Mouse (Mus musculus): ENCODE measurements around the gene Ptprd. TPM values are rescaled to one million over a fixed set of nuclear protein-coding genes. Genes with fewer than 3 reads are reported as not detected.

The Ptprd gene
- total RNA-seq, 1 experiment: 1.3 TPM

GRCm38 (mm10) chr4:76305987-76306386 lies 1905.8 kb downstream of the Ptprd start:
- no peaks in the 10 kb centered on the region for H3K9me3 ChIP-seq (ENCODE audit: control insufficient read depth, insufficient read depth, low read depth, low read length)
- DNase-seq (ENCODE audit: low read depth, low spot score): no peak
- no peak for TF ChIP-seq ZNF384 (IDR thresholded peaks at IDR 0.05; ENCODE audit: low read depth, low read length)
- no peak for TF ChIP-seq HCFC1 (IDR thresholded peaks at IDR 0.05; ENCODE audit: borderline replicate concordance, insufficient read depth, low read length)
- TF ChIP-seq ZC3H11A (IDR thresholded peaks at IDR 0.05; ENCODE audit: borderline replicate concordance, low read depth, low read length): no peak
- no peak overlapping the region for H3K4me3 ChIP-seq (ENCODE audit: insufficient read depth in 1 of 2, low read depth in 1 of 2, low read length in 2 of 2, poor library complexity in 1 of 2, severe bottlenecking in 1 of 2)
- no peak overlapping the region for H3K9ac ChIP-seq (ENCODE audit: insufficient read depth, low read depth, low read length, poor library complexity, severe bottlenecking)
- H3K4me1 ChIP-seq (ENCODE audit: control insufficient read depth in 2 of 2, insufficient read depth in 2 of 2, low read length in 2 of 2, poor library complexity in 1 of 2): no peaks in the 10 kb centered on the region
- H3K36me3 ChIP-seq (ENCODE audit: control insufficient read depth, insufficient read depth, low read length, poor library complexity, severe bottlenecking): no peaks in the 10 kb centered on the region
- no peak overlapping the region for H3K27ac ChIP-seq (ENCODE audit: insufficient read depth, low read depth, low read length, poor library complexity, severe bottlenecking)
- in situ Hi-C loops (cut with MboI; ENCODE audit: low sequenced_read_pairs in 2 of 2, unreplicated experiment in 2 of 2): no loop called here

DNA sequence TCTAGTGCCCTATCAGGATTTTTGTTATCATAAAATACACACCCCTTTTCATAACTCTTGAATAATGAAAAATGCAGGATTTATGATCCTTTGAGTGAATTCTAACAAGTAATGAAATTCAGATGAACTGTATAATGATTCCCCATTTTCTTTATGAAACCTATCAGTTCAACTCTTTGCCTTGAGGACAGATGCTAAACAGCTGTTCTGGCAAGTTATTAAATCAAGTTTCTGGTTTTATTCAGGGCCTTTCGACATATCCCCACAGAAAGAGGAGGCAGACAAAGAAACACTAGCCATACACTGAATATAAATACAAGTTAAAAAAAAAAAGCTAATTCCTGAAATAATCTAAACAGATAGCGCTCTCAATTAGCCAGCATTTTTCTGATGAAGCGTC lies 1914.4 kb downstream of the Ptprd start:
- H3K27ac ChIP-seq (ENCODE audit: insufficient read depth, low read depth, low read length, poor library complexity, severe bottlenecking): no peak overlapping the region
- H3K4me1 ChIP-seq (ENCODE audit: control insufficient read depth in 2 of 2, insufficient read depth in 2 of 2, low read length in 2 of 2, poor library complexity in 1 of 2): no peaks in the 10 kb centered on the region
- no peaks in the 10 kb centered on the region for H3K36me3 ChIP-seq (ENCODE audit: control insufficient read depth, insufficient read depth, low read length, poor library complexity, severe bottlenecking)
- TF ChIP-seq HCFC1 (IDR thresholded peaks at IDR 0.05; ENCODE audit: borderline replicate concordance, insufficient read depth, low read length): no peak
- no peak for TF ChIP-seq ZNF384 (IDR thresholded peaks at IDR 0.05; ENCODE audit: low read depth, low read length)
- TF ChIP-seq ZC3H11A (IDR thresholded peaks at IDR 0.05; ENCODE audit: borderline replicate concordance, low read depth, low read length): no peak
- no peaks in the 10 kb centered on the region for H3K9me3 ChIP-seq (ENCODE audit: control insufficient read depth, insufficient read depth, low read depth, low read length)
- no peak for DNase-seq (ENCODE audit: low read depth, low spot score)
- in situ Hi-C loops (cut with MboI; ENCODE audit: low sequenced_read_pairs in 2 of 2, unreplicated experiment in 2 of 2): no loop called here
- no peak overlapping the region for H3K4me3 ChIP-seq (ENCODE audit: insufficient read depth in 1 of 2, low read depth in 1 of 2, low read length in 2 of 2, poor library complexity in 1 of 2, severe bottlenecking in 1 of 2)
- no peak overlapping the region for H3K9ac ChIP-seq (ENCODE audit: insufficient read depth, low read depth, low read length, poor library complexity, severe bottlenecking)

DNA sequence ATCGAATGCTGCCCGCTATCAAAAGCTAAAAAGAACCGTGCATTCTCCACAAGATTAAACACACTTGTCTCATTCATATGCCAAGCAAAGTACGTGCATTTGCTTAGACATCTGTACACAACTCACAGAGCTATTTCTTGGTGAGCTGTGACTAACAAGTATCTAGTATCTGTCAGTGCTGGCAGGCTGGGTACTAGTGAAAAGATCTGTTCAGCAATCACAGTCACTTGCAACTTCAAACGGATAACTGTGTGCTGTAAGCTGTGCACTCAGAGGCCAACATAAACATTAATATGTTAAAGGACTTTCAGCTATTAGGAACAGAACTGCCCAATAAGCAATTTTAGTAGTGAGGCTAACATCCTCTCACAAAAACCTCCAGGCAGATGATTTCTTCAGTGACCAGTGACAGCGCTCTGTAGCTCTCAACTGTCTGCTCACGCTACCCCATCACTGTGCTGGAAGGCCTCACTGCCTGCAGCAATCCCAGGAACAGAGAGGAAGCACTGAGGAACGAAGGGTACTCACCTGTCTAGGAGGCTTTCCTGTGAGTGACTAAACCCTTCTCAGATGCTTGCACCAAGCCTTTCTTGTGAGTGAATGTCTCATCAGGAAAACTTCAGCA lies 1918.9 kb downstream of the Ptprd start:
- in situ Hi-C loops (cut with MboI; ENCODE audit: low sequenced_read_pairs in 2 of 2, unreplicated experiment in 2 of 2): no loop called here
- DNase-seq (ENCODE audit: low read depth, low spot score): no peak
- H3K4me1 ChIP-seq (ENCODE audit: control insufficient read depth in 2 of 2, insufficient read depth in 2 of 2, low read length in 2 of 2, poor library complexity in 1 of 2): no peaks in the 10 kb centered on the region
- no peaks in the 10 kb centered on the region for H3K9me3 ChIP-seq (ENCODE audit: control insufficient read depth, insufficient read depth, low read depth, low read length)
- H3K9ac ChIP-seq (ENCODE audit: insufficient read depth, low read depth, low read length, poor library complexity, severe bottlenecking): no peak overlapping the region
- no peaks in the 10 kb centered on the region for H3K36me3 ChIP-seq (ENCODE audit: control insufficient read depth, insufficient read depth, low read length, poor library complexity, severe bottlenecking)
- TF ChIP-seq CHD2 (IDR thresholded peaks at IDR 0.05; ENCODE audit: low read depth, low read length) (no peak), HCFC1 (IDR thresholded peaks at IDR 0.05; ENCODE audit: borderline replicate concordance, insufficient read depth, low read length) (no peak), MAFK (IDR thresholded peaks at IDR 0.05; ENCODE audit: insufficient read depth, low read depth, low read length) (no peak), ZC3H11A (IDR thresholded peaks at IDR 0.05; ENCODE audit: borderline replicate concordance, low read depth, low read length) (no peak), ZNF384 (IDR thresholded peaks at IDR 0.05; ENCODE audit: low read depth, low read length) (no peak)
- no peak overlapping the region for H3K4me3 ChIP-seq (ENCODE audit: insufficient read depth in 1 of 2, low read depth in 1 of 2, low read length in 2 of 2, poor library complexity in 1 of 2, severe bottlenecking in 1 of 2)
- no peak overlapping the region for H3K27ac ChIP-seq (ENCODE audit: insufficient read depth, low read depth, low read length, poor library complexity, severe bottlenecking)

DNA sequence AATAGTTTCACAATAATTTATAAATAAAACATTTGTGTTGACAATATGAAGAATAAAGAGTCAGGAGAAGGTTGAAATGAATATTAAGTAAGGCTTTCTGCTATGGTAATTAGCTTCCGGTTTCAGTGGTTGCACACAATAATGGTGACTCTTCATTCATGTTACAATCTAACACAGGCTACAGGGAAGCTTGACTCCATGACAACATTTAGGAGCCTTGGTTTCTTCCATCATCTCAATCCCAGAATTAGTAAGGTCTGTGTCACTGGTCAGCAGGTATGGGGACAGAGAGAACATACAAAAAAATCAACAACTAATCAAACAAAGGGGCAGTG lies 1921.3 kb downstream of the Ptprd start:
- no peaks in the 10 kb centered on the region for H3K36me3 ChIP-seq (ENCODE audit: control insufficient read depth, insufficient read depth, low read length, poor library complexity, severe bottlenecking)
- in situ Hi-C loops (cut with MboI; ENCODE audit: low sequenced_read_pairs in 2 of 2, unreplicated experiment in 2 of 2): no loop called here

More for the DNA sequence above, 1921.3 kb downstream of the Ptprd start:
- Histone ChIP-seq H3K27ac (ENCODE audit: insufficient read depth, low read depth, low read length, poor library complexity, severe bottlenecking) (no peak overlapping the region), H3K4me1 (ENCODE audit: control insufficient read depth in 2 of 2, insufficient read depth in 2 of 2, low read length in 2 of 2, poor library complexity in 1 of 2) (no peaks in the 10 kb centered on the region), H3K4me3 (ENCODE audit: insufficient read depth in 1 of 2, low read depth in 1 of 2, low read length in 2 of 2, poor library complexity in 1 of 2, severe bottlenecking in 1 of 2) (no peak overlapping the region), H3K9ac (ENCODE audit: insufficient read depth, low read depth, low read length, poor library complexity, severe bottlenecking) (no peak overlapping the region), H3K9me3 (ENCODE audit: control insufficient read depth, insufficient read depth, low read depth, low read length) (no peaks in the 10 kb centered on the region)
- no peak for DNase-seq (ENCODE audit: low read depth, low spot score)
- TF ChIP-seq HCFC1 (IDR thresholded peaks at IDR 0.05; ENCODE audit: borderline replicate concordance, insufficient read depth, low read length) (no peak), MAFK (IDR thresholded peaks at IDR 0.05; ENCODE audit: insufficient read depth, low read depth, low read length) (no peak), CHD2 (IDR thresholded peaks at IDR 0.05; ENCODE audit: low read depth, low read length) (no peak), ZC3H11A (IDR thresholded peaks at IDR 0.05; ENCODE audit: borderline replicate concordance, low read depth, low read length) (no peak), ZNF384 (IDR thresholded peaks at IDR 0.05; ENCODE audit: low read depth, low read length) (no peak)
